Mouse (Mus musculus) erythroblast, embryonic 14.5 days (primary cell): ENCODE measurements around the gene Rxrg.

Source experiments
- GATA1 ChIP-seq: IDR thresholded peaks from 2 replicates; pipeline ENCODE4 v1.6.1; 2012; ENCODE audit warnings: low read length, inconsistent platforms, mixed read lengths
- TAL1 ChIP-seq: IDR thresholded peaks from 3 replicates; pipeline ENCODE4 v1.6.1; 2012; ENCODE audit warnings: low read length, inconsistent platforms, mixed read lengths

DNA sequence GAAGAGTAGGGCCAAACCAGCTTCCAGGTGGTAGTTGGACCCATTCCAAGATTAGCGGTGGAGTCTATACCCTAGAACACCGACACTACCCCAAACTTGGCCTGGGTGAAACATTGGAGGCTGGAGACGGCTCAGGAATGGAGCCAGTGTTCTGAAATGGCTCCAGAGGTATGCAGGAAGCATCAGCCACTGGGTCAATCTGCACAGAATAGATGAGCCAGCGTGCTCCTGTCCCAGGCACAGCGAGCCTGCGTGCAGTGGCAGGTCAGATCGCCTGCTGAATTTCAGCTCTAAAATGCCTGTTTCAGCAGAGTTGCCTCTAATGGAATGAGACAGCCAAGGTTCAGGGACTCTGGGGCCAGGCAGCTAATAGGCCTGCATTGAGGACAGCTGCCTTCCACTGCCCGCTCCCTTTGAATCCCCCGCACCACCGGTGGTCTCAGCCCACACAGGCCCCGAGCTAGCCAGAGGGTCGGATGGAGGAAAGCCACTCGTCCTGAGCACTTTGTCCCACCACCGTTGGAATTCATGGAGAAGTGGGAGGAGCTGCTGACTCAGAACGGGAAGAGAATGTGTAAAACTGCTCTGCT lies 22.1 kb downstream of the Rxrg start:
- TF ChIP-seq TAL1 = no peak
- no peak for TF ChIP-seq GATA1
